Mouse (Mus musculus) layer of hippocampus, adult 18-20 months (tissue): ENCODE results near the gene Twnk. TPM values are rescaled to one million over a fixed set of nuclear protein-coding genes. Genes with fewer than 3 reads are reported as not detected.

Experiments used
- DNase-seq, 2 experiments: peaks; one replicate each; pipeline ENCODE4 v3.0.0; 2022; ENCODE audit warnings: low spot score in 2 of 2
- total RNA-seq, 2 experiments: library from RNA; stranded (reverse); gene quantifications; 2 replicates each; pipeline ENCODE4 v1.2.3; 2021

Gene Twnk
- total RNA-seq, 2 experiments from 2014 or later, result 15.6 to 16.5 TPM

DNA sequence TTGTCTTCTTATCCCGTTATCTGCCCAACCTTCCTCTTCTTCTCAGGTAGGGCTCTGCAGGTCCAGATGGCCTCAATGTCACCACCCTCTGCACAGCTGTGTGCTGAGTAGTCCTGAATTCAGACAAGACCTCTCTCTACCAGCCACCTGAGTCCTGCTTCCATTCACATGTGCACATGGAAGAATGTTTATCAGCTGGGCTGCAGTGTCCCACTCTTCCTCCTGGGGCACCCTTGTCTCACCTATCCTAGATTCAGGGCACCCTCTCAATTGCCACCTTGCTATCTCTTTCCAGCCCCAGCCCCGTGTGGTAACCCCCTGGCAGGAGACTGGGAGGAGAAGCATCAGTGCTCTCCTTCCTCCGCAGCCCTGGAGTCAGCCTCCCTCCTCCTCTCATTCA lies 3.2 kb upstream of the Twnk start:
- DNase-seq, result no peak

DNA sequence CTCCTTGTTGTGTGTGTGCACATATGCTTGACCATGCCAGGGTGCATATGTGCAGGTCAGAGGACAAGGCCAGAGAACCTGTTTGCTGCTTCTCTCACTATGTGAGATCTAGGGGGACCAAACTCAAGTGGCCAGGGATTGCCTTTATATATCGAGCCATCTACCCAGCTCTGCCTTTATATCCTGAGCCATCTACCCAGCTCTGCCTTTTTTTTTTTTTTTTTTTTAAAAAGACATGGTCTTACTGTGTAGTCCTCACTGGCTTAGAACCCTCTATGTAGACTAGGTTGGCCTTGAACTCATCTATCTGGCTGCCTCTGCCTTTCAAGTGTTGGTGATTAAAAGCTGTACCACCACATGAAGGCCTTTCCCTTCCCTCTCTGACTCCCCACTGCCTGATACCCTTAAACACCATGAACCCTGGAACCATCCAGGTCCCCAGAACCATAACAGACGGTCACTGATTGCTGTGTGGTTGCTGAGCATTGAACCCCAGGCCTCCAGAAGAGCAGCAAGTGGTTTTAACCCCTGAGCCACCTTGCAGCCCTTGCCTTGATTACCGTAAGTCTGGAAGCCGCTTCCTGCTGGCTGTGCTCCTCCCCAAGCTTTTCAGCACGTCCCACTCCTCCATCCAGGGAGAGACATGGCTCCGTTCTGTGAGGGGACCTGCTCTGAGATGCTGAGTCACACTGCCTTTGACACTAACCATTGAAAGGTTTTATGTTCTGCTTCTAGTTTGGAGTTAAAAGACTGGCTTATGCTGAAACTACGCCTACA lies 1.5 kb upstream of the Twnk start:
- no peak for DNase-seq

GRCm38 (mm10) chr19:45005957-45006712 lies 672 bp downstream of the Twnk start, which contains the start of gene Mrpl43:
Gene Mrpl43, minus strand, starts transcription at chr19:45006442.
- DNase-seq, result peak; percentile 94 to 96

DNA sequence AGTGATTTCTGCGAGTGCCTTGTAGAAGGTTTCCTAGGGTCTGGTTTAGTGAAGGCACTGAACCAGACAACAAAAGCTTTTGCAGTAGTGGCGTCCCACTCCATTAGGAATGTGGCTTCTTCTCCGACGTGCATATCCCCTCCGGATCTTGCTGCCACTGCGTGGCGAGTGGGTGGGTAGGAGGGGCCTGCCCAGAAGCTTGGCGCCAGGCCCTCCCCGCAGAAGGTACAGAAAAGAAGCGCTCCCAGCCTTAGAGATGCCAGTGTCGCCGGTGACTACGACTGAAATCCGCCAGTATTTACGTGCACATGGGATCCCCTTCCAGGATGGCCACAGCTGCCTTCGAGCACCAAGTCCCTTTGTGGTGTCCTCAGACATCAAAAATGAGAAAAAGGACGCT lies 1.6 kb downstream of the Twnk start:
- DNase-seq, result no peak

GRCm38 (mm10) chr19:45007425-45008191 lies 2.1 kb downstream of the Twnk start:
- no peak for DNase-seq

GRCm38 (mm10) chr19:45010646-45011045 lies 5.2 kb downstream of the Twnk start:
- DNase-seq, result no peak

- DNase-seq, result no peak
Observed at GRCm38 (mm10) chr19:45012219-45012618, 6.8 kb downstream of the Twnk start.

DNA sequence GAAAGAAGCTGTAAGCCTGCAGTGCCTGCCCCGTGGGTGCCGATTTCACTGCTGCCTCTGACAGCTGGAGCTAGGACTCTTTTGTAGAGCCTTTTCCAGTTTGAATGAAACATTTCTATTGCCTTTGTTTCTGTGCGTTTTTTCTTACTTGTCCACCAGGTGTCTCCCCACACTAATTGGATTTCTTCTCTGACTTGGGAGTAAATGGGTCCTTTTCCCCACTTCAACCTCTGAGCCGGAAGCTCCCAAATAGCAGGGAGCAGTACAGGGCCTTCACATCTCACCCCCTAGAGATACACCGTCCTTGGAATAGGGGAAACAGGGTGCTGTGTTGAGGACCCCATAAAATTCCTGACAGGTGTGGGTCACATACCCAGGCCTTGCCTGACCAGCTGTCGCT lies 7.2 kb downstream of the Twnk start:
- peak in 1 of 2 experiments; percentile 60 for DNase-seq

DNA sequence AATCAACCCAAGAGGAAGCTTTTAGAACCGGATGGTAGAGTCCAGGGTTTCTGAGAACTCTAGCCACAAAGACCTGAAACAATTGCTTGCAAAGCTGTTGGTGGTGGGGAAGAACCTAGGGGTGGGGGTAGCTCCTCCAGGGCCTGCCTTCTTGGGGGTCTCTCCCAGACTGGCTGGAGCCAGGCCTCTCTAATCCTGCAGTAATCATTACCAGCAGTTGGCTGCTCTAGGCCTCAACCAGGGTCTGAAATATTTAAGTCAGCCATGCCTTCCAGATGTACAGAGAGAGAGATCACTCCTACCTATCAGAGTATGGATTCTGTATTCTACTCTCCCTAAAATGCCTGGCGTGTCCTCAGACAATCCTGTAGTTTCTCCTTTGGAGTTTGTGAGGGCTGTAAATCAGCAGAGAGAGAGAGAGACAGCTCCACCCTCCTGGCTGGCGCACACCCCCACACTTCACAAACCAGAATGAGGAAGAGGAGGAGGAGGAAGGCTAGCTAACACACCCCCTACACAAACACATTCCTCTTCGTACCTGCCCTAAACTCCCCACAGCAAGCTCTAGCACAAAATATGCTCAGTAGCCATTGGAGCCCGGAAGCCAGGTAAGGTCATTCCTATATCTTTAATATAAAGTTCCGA lies 8.2 kb downstream of the Twnk start:
- DNase-seq, result no peak

- DNase-seq, result no peak
Observed at GRCm38 (mm10) chr19:45014335-45014971, 9.0 kb downstream of the Twnk start, which contains the start of gene Lzts2. Gene Lzts2, plus strand, starts transcription at chr19:45014414.

DNA sequence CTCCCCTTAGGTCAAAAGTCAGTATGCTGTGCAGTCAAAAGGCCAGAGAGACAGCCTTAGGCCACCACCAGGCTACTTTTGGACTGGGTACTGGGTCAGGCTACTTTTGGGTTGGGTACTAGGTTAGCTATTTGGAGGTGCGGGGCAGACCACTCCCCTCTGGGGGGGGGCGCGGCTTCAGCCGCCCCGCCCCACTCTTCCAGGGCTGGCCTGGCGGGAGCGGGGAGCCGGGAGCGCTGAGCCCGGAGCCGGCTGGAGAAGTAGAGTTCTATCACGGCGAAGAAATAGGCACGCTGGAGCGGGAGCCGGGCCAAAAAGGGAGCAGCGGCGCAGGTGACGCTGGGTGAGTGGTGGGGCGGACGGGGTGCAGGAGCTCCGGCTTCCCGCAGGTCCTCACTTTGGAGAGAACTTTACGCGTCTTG lies 9.5 kb downstream of the Twnk start:
- DNase-seq, result no peak

- no peak for DNase-seq
Observed at GRCm38 (mm10) chr19:45015518-45016281, 10.2 kb downstream of the Twnk start.

DNA sequence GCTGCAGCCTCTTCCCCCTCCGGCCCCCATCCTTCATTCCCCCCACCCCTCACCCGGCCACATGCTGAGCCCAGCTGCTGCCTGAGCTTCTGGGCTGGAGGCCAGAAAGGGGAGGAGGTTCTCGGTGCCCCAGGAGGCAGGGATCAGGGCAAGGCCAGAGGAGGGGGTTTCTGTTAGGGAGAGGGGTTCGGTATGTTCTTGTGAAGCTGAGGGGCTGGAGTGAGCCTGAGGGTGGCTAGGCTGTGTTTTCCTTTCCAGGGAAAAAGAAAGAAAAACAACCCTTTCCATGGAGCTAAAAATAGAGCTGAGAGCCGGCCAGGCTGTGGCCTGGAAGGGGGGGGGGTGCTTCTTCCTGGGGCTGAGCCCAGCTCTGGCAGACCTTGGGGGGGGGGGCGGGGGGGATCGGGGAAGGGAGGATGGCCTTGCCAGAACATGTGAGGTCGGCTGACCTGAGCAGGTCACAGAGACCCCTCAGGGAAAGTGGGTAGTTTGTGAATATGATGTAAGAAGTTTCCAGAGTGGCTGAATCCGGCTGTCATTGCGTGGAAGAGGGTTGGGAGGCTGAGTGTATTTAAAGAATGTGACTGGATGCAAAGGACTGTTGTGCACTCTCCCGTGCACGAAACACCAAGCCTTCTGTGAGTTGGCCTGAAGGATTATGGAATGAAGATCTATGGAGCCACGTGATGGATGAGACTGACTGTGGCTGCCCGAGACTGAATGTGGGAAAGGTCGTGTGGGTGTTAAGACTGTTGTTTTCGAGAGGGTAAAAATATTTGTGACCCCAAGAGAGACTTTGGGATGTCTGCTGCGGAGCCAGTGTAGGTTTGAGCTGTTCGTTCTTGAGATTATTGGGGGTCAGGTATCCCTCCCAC lies 11.1 kb downstream of the Twnk start:
- peak in 1 of 2 experiments; percentile 62 for DNase-seq

DNA sequence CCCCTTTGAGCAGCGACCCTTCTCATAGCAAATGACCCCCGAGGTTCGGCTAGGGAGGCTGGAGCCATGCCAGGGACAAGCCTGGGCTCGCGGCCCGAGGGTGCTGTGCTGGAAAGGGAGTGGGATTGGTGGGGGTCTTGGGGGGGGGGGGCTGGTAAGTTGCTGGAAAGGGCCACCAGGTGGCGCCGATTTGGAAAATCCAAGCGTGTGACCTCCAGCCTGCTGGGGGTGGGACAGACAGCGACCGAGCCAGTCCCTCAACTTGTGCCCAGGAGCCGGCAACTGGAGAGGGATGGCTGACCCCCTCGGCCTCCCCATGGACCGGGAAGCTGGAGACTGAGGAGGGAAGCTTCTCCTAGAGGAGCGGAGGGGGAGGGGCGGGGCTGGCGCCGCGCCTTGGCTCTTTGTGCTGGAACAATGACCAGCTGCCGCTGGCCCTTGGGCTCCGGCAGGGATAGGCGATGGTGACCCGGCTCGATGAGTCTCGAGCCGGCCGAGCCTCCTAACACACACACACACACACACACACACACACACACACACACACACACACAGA lies 11.8 kb downstream of the Twnk start:
- peak in 1 of 2 experiments; percentile 77 for DNase-seq

GRCm38 (mm10) chr19:45017909-45018308 lies 12.4 kb downstream of the Twnk start:
- DNase-seq, result peak; percentile 67 to 78

- DNase-seq, result no peak
Observed at GRCm38 (mm10) chr19:45018351-45018831, 12.9 kb downstream of the Twnk start.

- no peak for DNase-seq
Observed at GRCm38 (mm10) chr19:45020348-45020747, 14.9 kb downstream of the Twnk start.

GRCm38 (mm10) chr19:45021362-45021761 lies 15.9 kb downstream of the Twnk start:
- DNase-seq, result no peak
